Mouse (Mus musculus) kidney, adult 8-10 months (tissue): ENCODE measurements at regions not wholly inside any gene's neighbourhood (a gene's known extent, or its start where the extent isn't known, plus 50 kb on each side); places are given as distances from the start of the nearest gene placed in this dataset.

Experiments used
- DNase-seq, 2 experiments: peaks; one replicate each; pipeline ENCODE4 v3.0.0; 2022

GRCm38 (mm10) chr11:52552860-52553259 lies 156.6 kb downstream of the 9530068E07Rik start:
- DNase-seq, result no peak

- DNase-seq, result peak; percentile 19 to 60
Observed at GRCm38 (mm10) chr11:52557836-52558235, 161.6 kb downstream of the 9530068E07Rik start.

- DNase-seq, result no peak
Observed at GRCm38 (mm10) chr11:52558782-52559181, 162.6 kb downstream of the 9530068E07Rik start.

- DNase-seq, result peak; percentile 12 to 42
Observed at GRCm38 (mm10) chr11:52561281-52561680, 165.1 kb downstream of the 9530068E07Rik start.

GRCm38 (mm10) chr11:52565457-52565856 lies 169.2 kb downstream of the 9530068E07Rik start:
- DNase-seq, result no peak

- no peak for DNase-seq
Observed at GRCm38 (mm10) chr11:52566026-52566425, 169.8 kb downstream of the 9530068E07Rik start.

- no peak for DNase-seq
Observed at GRCm38 (mm10) chr11:52567945-52568687, 171.9 kb downstream of the 9530068E07Rik start.

GRCm38 (mm10) chr11:52568794-52569193 lies 172.6 kb downstream of the 9530068E07Rik start:
- no peak for DNase-seq

GRCm38 (mm10) chr11:52569759-52570158 lies 173.5 kb downstream of the 9530068E07Rik start:
- DNase-seq, result no peak

GRCm38 (mm10) chr11:52578471-52578870 lies 182.2 kb downstream of the 9530068E07Rik start:
- DNase-seq, result no peak

GRCm38 (mm10) chr11:52579764-52580377 lies 183.6 kb downstream of the 9530068E07Rik start:
- DNase-seq, result no peak

- DNase-seq, result no peak
Observed at GRCm38 (mm10) chr11:52591596-52592180, 172.7 kb upstream of the Fstl4 start.

GRCm38 (mm10) chr11:52594092-52594491 lies 170.3 kb upstream of the Fstl4 start:
- no peak for DNase-seq

GRCm38 (mm10) chr11:52601196-52601595 lies 163.2 kb upstream of the Fstl4 start:
- no peak for DNase-seq

- DNase-seq, result no peak
Observed at GRCm38 (mm10) chr11:52602061-52602561, 162.3 kb upstream of the Fstl4 start.

- DNase-seq, result no peak
Observed at GRCm38 (mm10) chr11:52602796-52603195, 161.6 kb upstream of the Fstl4 start.

GRCm38 (mm10) chr11:52610681-52611165 lies 153.7 kb upstream of the Fstl4 start:
- DNase-seq, result no peak

- no peak for DNase-seq
Observed at GRCm38 (mm10) chr11:52615622-52616021, 148.8 kb upstream of the Fstl4 start.

GRCm38 (mm10) chr11:52618646-52619045 lies 145.8 kb upstream of the Fstl4 start:
- no peak for DNase-seq

GRCm38 (mm10) chr11:52622861-52623260 lies 141.6 kb upstream of the Fstl4 start:
- DNase-seq, result no peak

GRCm38 (mm10) chr11:52628875-52629274 lies 135.6 kb upstream of the Fstl4 start:
- DNase-seq, result no peak

GRCm38 (mm10) chr11:52629776-52630175 lies 134.7 kb upstream of the Fstl4 start:
- DNase-seq, result no peak

GRCm38 (mm10) chr11:52631579-52631978 lies 132.9 kb upstream of the Fstl4 start:
- no peak for DNase-seq

GRCm38 (mm10) chr11:52634189-52634588 lies 130.2 kb upstream of the Fstl4 start:
- no peak for DNase-seq
